Mouse (Mus musculus) kidney, adult 11 months (tissue): Measurements from ENCODE around the gene Acbd6.

Experiments
- DNase-seq: peaks from one replicate; pipeline ENCODE4 v3.0.0; 2022

The Acbd6 gene

DNA sequence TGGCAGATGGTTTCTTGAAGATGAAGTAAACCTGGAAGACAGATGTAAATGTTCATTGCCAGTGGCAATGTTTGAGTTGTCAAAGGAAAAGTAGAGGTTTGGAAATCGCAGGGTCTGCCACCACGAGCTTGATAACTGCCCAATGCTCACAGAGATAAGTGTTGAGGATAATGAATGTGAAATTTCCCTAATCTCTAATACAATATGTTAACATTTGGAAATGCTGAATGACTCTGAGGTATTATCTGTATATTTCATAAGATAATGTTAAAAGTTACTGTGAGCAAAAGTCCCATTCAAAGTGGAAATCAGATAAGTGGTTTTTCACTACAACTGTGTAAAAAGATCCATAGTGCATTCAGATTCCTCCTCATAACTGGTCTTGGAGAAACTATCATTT, 2.8 kb downstream of the Acbd6 start:
- no peak for DNase-seq

DNA sequence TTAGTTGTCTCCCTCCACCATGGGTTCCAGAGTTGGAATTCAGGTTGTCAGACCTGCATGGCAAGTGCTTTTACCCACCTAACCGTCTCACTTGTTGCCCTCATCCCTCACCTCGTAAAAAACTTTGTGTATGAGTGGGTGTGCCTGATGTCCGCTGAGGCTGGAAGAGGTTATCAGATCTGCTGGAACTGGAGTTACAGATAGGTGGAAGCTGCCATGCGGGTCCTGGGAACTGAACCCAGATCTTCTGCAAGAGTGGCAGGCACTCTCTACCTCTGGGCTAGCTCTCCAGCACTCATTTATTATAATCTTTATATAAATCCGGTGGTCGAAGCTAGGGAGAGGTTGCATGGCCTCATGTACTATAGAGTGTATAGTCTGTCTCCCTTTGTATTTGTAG, 4.3 kb downstream of the Acbd6 start:
- no peak for DNase-seq

DNA sequence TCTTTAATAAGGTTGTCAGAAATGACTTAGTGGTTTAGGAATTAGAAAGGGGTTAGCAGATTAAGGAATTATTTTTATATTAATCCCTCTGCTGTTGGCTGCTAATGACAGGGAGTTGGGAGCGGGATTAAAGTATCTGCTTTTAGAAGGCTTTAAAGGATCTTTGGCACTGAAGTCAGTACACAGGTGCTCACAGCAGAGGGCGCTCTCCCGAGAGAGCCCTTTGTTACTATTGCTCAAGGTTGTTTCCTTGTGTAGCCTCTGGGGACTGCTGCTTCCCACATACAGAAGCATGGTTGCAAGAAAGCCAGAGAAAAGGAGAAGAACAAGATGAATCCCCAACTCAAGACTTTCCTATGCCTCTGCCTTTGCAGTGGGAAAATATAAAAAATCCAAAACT, 6.8 kb downstream of the Acbd6 start:
- DNase-seq: no peak

DNA sequence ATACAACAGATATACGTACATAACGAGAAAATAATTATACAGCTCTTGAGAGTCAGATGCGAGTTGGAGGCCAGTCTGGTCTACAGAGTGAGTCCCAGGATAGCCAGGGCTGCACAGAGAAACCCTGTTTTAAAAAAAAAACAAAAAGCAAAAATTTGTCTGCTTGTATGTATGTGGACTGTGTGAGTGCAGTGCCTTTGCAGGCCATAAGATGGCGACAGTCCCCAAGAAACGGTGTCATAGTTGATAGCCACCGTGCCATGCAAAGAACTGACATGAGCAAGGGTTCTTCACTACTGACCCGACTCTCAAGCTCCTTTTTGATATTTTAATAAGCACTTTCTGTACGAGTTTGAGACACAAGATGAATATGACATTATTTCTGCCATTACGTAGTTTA, 10.2 kb downstream of the Acbd6 start:
- no peak for DNase-seq

DNA sequence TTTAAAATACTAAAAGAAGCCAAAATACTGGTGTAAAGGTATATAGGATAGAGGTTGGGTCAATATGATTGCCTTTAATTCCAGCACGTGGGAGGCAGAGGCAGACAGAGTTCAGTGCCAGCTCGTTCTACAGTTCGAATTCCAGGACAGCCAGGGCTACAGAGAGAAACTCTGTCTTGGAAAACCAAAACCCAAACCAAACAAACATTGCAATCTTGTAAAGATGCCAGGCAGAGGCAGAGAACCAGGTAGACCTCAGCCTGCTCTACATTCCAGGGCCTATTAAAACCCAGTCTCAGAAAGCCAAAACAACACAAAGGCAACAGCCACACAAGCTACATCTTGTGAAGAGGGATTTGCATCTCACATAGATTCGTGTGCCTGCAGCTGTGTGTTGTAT, 11.4 kb downstream of the Acbd6 start:
- no peak for DNase-seq

DNA sequence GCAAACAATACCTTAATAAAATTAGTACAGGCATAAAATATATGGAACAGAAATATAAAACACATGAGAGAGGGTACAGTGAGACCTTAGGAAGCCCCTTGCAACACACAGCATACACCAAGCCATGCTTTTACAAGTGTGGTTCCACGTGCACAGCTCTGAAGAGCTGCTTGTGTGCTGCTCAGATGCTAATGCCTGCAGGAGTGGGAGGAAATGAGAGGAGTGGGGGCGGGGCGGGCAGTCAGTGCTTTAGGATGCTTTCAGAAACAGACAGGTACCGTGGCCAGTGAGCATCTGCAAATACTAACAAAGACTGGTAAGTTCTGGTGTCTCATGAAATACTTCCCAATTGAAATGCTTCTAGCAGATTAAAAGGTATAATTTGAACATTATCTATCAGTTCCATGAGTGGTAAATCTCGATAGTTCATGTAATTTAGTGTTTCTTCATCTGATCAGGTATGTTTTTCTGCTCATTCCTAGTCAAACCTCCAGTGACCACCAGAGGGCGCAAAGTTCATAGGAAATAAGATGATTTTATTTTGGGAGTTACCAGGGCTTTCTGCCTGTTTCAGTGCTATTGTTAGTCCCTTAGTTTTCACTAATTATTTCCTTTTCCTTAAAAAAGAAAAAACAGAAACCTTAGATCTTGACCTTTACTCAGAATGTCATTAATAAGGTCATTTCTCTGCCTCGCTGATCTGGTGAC, 17.2 kb downstream of the Acbd6 start:
- peak; percentile 25 for DNase-seq

DNA sequence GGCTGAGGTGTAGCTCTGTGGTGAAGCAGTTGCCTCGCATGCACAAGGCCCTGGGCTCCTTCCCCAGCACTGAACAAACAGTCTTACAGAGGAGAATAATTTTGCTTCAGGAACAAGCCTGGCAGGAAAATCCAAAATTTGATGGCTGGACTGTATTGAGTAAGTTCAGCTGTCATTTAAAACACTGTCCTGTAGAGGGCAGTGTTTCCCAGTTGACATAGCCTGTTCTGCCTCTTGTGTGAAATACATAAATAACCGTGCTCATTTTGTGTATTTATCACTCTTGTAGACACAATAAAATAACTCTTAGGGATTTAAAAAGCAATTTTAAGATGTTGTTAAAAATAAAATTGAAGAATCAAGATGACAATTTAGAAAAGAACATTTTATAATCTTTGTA, 18.5 kb downstream of the Acbd6 start:
- no peak for DNase-seq

DNA sequence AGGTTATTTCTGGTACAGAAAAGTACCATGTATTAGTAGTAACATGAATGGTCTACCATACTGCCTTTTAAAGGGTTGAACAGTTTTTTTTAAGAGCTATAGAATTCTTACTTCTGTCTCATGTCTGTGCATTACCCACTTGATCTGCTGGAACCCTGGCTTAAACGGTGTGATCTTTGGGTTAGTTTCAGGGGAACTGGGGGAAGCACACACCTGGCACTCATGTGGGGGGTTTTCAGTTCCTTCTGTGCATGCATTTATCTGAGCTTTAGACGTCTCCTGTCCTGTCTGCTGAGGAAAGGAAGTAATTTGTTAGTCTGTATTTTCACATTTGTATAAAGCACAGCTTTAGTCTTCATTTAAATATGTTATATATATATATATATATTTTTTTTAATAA, 19.4 kb downstream of the Acbd6 start:
- DNase-seq: no peak

DNA sequence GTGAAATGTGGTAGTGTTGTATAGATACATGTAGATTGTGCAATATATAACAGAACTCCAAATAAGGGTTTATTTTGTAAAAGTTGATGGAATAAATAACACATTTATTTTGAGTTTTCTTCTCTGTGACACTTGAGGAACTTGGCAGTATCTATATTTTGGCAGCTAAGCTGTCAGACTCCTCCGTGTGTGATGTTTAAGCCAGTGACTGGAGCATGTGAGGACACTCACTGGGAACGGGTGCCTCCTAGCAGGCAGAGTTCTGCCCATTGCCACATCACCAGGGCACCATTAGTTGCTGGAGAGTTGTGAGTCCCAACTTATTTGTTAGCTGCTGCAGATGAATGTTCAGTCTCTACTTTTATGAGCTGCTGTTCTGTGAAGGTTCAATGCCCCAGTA, 30.0 kb downstream of the Acbd6 start:
- no peak for DNase-seq

DNA sequence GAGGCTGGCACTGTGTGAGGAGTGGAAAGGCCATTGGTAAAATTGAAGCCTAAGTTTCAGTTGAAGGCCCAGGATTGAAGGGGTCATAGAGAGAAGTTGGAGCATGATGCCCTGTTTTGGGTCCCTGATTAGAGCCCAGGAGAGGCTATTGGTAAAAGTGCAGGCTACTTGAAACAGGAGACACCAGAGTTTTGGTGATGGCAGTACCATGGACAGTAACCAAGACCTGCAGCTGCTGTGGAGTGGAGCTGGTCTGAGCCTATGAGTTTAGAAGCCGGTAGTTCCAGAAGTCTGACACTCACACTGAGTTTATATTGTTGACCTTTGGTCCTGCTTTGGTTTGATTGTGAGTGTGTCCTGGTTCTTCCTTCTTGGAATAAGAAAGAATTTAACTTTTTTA, 36.2 kb downstream of the Acbd6 start:
- no peak for DNase-seq

DNA sequence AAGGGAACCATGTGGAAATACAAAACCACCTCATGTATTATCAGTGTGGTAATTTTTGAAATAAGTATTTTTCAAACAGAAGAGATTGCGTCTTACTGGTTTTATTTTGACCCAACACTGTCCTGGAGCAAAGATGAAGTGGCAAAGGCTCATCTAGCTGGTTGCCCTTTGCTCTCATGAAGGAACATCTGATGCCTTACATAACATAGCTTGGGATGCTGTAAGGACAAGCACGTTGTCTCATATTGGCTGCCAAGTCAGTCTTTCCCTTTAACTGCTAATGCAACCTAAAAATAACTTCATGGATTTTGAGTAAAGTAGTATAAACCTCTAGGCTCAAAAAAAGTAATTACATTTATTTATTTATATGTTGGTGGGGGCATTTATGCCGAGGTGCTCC, 38.7 kb downstream of the Acbd6 start:
- DNase-seq: peak; percentile 11

DNA sequence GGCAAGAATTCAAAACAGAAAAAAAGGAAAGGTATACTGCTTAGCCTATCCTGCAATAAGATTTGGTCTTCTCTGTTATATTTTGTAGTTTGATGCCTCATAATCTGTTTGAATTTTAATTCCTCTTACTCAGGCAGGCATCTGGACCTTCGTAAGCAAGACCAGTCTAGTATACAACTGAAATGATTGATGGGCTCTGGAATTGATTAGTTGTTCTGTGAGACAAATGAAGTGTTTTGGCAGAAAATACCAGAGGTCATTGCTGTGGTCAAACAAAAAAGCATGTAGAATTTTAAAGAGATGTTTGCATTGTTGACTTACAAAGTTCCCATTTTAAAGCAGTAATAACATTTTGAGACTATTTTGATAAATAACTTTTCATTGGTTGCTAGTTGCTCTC, 46.8 kb downstream of the Acbd6 start:
- no peak for DNase-seq

DNA sequence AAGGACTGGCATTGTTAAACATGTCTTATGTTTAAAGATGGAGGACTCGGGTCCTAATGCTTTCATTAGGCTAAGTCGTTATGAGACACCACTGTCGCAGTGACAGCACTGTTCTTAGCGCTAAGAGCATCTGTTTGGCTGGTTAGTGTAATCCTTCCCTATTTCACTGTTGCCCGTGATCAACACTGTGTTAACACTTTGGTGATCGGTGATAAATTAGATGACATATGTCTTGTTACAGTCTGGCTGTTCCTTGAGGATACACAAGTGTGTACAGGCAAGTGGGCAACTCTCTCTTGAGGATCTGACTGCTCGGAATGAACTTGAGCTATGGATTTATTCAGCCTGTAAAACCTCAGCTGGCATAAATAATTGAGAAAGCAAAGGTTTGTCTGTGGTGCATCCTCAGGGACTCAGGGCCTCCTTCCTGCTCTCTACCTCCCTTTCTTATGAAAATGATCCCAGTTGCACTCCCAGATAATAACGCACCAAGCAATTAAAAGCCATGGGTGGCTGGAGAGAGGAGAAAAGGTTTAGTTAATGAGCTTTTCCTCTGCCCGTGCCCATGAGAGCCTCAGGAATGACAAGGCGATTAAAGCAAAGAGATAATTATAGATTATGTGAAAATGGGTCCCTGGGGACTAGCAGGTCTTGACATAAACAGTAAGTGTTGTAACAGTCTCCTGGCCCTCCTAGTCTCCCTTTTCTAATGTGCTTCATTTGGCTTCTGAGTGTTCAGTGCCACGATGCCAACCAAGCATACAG, 47.7 kb downstream of the Acbd6 start:
- DNase-seq: no peak

DNA sequence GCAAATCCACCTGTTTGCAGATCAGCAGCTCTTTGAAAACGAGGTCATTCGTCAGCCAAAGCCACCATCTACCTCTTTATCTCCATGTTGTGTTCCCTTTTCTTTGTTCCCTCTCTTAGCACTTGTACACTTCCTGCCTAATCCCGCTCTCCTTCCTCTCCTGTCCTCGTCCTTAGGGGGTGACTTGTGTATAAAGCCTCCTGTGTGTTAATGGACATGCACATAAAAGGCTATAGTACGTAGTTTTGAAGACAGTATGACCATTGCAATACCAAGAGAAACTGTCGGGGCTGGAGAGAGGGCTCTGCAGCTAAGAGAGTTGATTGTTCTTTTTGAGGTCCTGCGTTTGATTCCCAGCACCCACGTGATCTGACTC, 48.2 kb downstream of the Acbd6 start:
- no peak for DNase-seq

DNA sequence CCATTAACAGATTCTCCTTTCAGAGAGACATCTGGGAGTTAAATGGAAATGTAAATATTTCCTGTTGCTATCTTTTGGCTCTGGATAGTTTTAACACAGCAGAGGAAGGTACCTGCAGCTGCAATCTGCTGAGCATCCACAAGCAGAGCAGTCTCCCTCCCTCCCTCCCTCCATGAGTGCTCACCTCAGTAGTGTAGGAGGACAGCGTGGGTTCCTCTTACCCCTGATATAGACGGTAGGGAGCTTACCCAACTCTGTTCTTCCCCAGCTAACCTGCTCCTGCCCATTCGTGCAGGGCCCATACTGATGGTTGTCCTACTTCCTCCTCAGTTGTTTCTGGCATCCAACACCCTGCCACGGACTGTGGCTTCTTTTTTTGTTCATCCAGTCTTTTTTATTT, 50.6 kb downstream of the Acbd6 start:
- DNase-seq: no peak

DNA sequence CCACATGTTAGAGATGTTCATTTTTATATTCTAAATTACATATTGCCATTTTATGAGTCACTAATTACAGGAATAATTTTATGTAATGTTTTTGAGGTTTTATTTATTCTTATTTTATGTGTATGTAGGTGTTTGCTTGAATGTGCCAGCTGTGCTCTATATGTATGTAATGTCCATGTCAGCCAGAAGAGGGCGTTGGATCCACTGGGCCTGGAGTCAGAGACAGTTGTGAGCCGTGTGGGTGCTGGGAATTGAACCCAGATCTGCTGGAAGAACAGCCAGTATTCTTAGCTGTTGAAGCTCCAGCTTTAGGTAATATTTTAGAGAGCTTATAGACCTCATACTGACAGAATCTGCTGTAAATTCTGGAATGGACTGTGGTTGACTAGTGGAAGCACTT, 56.5 kb downstream of the Acbd6 start:
- DNase-seq: no peak

DNA sequence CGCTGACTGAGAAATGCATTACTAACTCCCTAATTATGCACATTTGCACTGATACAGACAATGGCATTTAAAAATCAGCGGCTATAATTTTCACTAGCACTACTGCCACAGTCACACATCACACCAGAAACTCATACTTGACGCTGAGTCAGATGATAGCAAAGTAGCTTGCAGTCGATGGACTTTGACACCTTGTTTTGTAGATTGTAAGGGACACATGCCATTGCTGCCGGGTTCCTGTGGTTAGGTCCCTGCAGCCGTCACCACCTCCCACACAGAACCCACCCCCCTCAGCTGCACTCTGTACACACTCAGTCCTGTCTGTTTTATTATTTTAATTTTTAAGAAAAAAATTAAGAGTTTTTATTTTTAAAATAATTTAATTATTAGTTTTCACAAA, 63.2 kb downstream of the Acbd6 start:
- DNase-seq: no peak

DNA sequence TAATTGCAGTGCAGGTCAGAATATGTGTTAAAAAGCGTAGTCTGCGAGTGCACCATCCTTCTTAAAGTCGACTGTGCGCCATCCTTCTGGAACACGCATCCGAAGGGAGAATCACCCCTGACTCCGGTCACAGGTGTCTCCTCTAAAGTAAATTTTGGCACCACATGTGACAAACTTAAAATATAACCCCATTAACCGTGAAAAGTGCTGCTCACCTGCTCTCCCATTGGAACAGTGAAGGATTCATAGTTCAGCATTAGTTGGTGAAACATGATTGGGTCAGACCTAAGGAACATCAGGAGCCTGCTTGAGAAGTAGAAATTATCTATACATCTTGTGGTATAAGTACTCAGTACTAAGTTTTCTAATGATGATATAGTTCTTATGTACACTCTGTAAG, 65.3 kb downstream of the Acbd6 start:
- DNase-seq: peak; percentile 5

DNA sequence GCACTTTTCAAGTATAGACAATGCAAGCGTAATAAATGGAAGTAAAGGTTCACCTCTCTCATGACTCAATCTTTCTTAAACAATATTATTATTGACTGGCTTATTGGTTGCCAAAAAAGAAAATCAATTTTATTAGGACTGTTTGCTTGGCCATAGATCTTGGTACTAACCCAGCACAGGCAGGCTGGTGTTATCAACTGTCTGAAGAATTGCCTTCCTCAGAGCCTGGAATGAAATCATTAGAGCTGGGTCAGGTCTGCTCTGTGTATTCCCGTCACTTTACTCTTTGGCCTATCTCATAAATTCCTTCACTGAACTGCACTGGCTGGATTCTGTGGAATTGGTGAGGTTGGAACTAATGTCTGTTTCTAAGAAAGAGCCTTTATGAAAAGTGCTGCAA, 69.8 kb downstream of the Acbd6 start:
- no peak for DNase-seq

DNA sequence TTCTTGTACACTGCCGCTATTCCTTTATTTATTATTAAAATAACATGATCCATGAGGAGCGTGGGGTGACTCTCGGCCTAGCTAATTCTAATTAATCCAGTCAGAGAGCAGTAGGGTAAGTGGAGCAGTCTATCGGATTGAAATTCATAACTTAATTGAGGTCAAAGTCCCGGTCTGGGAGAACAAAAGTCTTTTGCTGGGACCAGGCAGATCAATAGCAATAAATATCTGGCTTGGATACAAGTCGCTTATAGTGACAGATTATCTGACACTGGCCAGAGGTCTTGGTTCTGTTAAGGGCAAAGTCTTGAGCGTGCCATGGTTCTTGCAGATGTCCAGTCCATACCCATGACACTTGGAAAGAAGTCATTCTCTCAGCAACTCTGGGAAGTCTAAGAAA, 78.7 kb downstream of the Acbd6 start:
- DNase-seq: no peak

DNA sequence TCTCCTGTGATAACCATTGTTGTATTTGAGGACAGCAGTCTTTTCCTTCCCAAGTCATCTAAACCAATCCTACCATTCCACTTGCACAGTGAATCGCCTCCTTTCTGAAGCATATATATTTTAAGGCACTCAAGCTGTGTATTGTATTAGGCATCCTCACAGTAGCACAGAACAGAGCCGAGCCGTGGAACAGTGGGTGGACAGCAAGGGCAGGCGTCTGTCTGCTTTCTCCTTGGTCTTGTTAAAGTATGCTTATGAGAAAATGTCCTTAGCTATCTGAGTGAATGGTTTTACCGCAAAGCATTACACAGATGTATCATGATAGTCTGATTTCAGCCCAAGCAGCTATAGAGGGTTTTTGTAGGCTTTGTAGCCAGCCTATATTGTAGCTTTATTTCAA, 87.9 kb downstream of the Acbd6 start:
- DNase-seq: no peak

DNA sequence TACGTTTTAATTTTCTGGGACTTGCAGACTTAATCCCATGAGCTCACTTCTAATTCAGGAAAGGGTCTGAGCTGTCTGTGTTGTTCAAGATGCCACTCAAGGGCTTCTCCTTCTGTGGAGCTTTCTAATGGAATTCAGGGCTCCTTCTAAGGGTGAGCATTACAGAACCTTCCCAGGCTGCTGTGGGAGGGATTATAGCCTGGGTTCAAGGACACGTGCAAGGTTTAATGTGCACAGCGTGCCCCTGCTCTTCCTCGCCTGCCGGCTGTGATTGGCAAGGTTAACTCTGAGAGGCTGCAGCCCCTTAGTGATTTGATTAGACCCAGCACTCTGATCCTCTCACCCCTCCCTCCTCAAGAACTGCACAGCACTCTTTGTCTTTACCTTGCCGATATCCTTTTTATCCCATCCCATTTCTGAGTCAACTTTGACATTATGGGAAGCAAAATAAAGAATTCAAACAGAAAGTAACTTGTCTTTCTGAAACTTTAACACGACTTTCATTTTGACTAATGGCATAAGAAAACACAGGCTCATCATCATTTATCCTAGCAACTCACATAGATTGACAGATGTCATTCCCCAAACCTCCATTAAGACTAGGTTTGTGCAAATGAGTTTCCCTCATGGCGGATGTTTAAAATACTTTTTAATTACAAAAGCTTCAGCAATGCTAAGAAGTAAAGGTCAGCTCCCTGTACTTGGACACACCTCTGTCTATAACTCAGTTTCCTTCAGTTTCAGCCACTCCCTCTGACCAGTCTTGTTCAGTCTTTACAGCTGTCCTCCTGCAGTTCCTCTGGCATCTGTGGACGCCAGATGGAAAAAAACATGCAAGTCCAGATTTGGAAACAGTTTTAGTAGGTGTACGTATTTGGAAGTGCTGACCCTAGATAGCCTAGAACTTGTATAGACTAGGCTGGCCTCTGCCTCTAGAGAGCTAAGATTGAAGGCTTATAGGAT, 88.7 kb downstream of the Acbd6 start:
- no peak for DNase-seq

DNA sequence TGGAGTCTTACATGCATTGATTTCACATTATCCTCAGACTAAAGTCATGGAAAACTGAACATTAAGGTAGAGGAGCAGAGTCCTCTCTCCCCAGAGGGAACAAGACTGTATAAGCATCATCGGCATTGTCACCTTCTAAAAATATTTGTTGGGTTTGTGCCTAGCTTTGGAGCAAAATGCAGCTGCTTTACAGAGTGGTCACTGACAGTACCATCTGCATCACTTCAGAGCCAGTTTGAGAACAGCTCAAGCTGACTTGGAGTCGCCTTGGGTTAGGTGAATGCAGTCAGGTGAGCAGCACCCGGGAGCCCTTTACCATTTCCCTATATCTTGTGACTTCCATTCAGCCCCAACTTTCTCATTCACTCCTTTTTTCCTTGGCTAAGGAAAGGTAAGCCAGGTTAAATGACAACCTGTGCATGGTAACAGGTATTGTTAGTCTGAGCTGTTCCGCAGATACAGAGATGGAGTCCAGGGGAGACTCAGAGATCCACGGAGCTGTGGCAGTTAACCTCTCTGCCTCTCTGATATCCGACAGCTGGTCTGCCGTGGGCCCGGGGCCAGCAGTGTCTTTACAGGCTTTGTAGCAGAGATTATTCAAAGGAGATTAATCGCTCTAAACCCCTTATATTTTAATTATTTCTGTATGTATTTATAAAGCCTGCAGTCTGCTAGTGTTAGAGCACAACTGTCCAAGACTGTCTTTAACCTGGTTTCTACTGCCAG, 92.4 kb downstream of the Acbd6 start:
- DNase-seq: no peak
